Mouse (Mus musculus) naive thymus-derived CD4-positive, alpha-beta T cell, adult 2 months (primary cell): Measurements from ENCODE around the gene Sh2d4b.

Experiments
- DNase-seq: peaks from one replicate; pipeline ENCODE4 v3.0.0-alpha.2; 2011; ENCODE audit warnings: low read depth

Sh2d4b gene

GRCm38 (mm10) chr14:40893196-40893595 lies at the start of gene Sh2d4b:
Sh2d4b (minus strand) TSS chr14:40893266.
- DNase-seq = no peak

GRCm38 (mm10) chr14:40942429-40942828 lies 49.4 kb upstream of the Sh2d4b start:
- DNase-seq = no peak

GRCm38 (mm10) chr14:40938380-40938987 lies 45.4 kb upstream of the Sh2d4b start:
- peak; percentile 50 for DNase-seq

DNA sequence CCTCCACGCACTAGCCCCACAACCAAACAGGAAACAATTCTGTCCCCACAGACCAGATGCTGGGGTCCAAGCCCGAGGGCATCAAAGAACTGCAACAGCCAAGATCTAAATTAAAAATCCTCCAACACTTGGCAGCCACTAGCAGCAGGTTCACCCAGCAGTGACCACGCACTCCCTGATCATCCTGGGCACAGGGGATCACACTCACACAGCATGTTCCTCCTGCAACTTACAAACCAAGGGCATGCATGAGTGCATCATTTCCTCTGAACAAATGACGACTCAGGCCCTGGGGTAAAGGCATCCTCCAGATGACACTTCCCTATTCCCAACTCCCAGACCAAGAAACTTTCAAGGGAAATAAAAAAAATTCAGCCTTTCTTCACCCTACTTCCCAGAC lies 44.0 kb upstream of the Sh2d4b start:
- DNase-seq = no peak

- DNase-seq = no peak
Measured at GRCm38 (mm10) chr14:40935481-40935880, 42.4 kb upstream of the Sh2d4b start.

GRCm38 (mm10) chr14:40935054-40935453 lies 42.0 kb upstream of the Sh2d4b start:
- no peak for DNase-seq

DNA sequence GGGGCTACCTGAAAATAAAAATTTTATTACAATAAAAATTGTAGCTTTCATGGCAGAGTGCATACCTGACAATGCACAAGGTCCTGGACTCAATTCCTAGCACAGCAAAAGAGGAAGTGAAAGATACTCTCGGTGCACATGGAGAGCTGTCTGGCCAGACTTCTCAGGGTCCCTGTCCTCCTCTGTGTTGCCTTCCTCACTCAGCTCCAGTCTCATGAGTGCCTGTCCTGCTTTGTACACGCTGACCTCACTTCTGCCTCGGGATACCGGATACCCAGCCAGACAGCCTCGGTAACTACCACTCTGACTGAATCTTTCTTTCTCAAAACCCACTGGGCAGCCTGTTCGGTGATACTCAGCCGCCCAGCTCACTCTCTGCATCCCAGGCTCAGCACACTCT lies 40.3 kb upstream of the Sh2d4b start:
- DNase-seq = peak; percentile 11

DNA sequence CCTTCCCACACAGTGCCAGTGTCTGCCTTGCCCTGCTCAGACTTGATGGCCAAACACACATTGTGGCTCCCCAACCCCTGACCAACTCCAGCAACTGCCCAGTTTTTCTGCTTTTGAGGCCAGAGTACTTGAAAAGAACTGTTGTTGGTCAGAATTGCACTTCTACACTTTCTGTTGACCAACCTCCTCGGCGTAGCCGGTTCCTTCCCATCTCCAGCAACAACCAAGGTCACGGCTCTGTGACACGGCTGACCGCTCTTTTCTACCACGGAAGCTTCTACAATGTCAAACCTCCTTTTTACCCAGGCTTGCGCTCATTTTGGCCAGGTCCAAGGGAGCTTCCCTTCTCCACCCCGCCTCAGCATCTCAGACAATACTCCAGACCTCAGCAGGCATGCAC lies 39.2 kb upstream of the Sh2d4b start:
- no peak for DNase-seq

DNA sequence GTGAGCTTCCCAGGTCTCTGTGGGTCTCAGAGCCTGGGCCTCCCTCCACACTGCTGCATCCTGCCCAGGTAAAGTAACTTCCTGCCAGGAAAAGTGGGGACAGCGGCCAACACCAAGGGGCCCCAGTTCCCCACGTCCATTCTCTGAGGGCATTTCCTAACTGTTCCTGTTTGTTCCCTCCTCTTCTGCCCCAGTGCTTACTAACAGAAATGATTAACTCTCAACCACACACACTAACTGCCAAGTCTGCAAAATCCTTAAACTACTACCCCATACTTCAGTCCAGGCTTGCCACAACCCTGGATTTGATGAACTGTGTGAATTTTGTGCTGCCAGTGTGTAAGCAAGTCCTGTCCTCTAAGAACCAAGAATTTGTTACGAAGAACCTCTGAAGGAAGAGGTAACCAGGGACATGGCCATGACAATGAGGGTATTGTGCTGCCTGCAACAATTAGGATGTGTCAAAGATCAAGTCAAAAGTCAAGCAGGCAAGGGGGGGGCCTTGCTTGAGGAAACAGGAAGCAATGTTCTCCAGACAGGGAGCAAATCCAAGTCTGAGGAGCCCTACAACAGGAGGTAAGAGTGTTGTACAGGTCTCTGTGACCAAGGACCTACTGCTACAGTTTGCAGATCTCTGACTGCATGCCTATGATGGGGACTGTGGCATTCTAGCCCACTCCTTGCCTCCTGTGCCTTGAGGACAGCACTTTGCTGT lies 38.2 kb upstream of the Sh2d4b start:
- DNase-seq = peak; percentile 25

DNA sequence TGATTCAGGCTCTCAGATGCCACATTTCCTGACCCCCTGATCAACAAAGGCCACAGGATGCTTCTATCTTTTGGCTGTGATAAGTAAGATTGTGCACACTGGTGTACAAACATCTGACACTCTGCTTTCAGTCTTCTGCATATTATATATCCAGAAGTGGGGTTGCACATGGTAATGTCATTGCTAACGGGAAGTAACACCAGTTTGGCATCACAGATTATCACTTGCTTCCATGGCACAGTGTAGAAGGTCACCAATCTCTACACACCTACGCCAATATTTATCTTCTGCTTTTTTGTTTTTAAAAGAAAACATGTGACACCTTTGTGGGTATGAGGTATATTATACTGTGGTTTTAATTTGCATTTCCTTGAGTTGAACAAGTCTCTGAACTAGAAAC lies 36.9 kb upstream of the Sh2d4b start:
- peak; percentile 78 for DNase-seq

DNA sequence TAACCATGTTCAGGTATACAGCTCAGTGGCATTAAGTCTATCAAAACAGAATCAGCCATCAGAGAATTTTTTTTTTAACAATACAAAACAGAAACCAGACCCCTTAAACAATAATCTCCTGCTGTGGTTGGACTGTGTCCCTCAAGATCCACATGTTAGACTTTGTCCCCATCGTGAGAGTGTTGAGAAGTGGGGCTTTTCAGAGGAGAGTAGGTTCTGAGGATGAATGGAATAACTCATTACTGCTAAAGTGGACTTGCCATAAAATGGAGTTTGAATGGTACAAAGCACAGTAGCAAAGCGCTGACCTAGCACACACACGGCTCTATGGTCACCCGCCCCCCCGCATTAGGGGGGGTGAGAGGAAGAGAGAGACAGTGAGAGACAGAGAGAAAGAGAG lies 35.8 kb upstream of the Sh2d4b start:
- DNase-seq = no peak

- peak; percentile 67 for DNase-seq
Measured at GRCm38 (mm10) chr14:40927041-40927440, 34.0 kb upstream of the Sh2d4b start.

DNA sequence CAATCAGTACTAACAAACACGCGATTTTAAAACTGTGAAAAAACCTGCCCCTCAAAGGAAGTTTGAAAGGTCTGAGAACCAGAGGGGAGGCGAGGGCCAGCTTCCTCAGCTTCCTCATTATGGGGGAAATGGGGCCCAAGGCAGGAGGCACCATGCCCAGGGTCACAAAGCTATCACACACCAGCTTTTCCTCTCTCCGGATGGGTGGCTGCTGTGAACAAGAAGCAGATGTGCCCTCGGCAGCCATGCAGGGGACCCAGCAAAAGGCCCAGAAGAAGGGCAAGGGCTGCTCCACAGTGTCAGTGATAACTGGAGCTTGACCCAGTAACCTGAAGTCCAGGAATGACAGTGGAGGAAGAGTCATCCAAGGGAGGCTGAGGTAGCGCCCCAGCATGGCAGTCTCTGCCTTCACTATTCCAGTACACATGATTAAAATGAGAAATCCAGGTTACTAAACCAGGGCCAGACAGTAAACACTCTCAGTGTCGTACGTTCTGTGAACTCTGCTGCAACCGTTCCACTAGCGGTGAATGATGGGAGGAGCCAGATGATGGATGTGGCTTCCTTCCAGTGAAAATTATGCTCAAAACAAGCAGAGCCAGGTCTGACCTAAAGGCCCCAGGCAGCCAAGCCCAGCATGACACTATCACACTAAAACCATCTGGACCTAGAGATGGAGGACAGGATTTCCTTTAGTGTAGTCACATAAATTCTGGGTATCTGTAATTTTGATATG lies 31.5 kb upstream of the Sh2d4b start:
- DNase-seq = peak; percentile 72

- no peak for DNase-seq
Measured at GRCm38 (mm10) chr14:40921241-40921640, 28.2 kb upstream of the Sh2d4b start.

DNA sequence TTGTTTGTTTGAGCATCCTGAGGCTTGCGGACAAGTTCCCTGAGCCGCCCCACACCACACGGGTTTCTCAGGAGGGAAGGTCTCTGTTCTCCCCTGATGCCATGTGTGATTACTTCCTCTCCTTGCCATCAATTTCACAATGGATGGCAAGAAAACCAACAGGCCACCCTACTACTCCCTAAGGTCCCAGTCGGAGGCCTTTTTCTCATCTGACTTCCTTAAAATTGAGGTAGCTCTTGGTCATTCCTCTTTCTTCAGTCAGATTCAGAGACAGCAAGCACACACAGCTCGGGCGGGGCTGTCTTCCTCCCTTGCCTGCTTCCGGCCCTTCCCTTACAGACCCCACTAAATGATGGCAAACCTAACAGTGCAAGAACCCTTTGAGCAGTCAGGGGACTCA lies 26.5 kb upstream of the Sh2d4b start:
- no peak for DNase-seq

- DNase-seq = no peak
Measured at GRCm38 (mm10) chr14:40918477-40918876, 25.4 kb upstream of the Sh2d4b start.

GRCm38 (mm10) chr14:40917632-40918031 lies 24.6 kb upstream of the Sh2d4b start:
- DNase-seq = peak; percentile 94

- no peak for DNase-seq
Measured at GRCm38 (mm10) chr14:40916667-40917066, 23.6 kb upstream of the Sh2d4b start.

DNA sequence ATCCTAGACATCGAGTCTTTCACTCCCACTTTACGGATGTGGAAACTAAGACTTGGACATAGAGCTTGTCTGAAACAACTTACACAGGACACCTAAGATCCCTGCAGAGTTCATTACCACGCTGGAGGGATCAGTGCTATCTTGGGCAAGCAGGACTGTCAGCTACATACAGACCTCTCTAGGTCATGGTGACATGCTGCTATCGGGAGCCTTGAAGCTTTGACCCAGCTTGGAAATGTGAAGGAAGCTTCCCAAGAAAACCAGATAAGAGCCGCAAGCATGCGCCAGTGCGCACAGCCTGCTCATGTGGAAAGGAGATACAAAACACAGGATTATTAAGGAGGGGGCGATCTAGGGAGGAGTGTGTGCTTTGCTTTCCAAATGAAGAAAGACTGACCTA lies 22.8 kb upstream of the Sh2d4b start:
- no peak for DNase-seq

DNA sequence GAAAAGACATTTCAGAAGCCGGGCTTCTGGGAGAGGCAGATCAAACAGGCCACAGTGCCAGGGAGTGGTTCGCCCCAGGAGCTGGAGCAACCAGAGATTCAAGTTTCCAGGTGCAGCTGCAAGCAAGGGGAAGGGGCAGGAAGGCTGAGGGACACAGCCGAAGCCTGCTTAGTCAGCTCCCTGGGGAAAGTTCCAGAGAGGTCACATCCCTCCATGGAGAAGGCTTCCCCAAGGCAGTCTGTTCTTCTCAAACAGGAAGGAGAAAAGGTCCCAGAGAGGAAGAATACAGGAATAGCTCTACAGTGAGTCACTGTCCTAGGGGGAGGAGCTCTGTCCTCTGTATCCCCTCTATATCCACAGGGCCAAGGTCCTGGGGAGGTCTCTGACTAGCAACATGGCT lies 21.6 kb upstream of the Sh2d4b start:
- no peak for DNase-seq

GRCm38 (mm10) chr14:40913709-40914108 lies 20.6 kb upstream of the Sh2d4b start:
- DNase-seq = no peak

DNA sequence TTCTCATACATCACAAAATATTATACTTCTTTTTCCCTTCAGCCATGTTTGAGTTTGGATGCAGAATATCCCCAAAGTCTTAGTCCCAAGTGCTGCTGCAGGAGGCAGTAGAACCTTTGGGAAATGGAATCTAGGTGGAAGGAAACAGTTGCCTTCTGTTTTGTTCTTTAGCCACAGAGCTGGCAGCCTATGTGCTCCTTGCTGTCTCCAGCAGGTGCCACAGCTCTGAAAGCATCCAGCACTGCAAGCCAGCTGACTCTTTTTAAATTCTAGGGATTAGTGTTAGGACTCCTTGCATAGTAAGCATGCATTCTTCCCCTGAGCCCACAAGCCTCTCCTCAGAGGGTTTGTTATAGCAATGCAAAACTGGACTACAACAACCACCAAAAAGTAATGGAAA lies 18.5 kb upstream of the Sh2d4b start:
- no peak for DNase-seq

- no peak for DNase-seq
Measured at GRCm38 (mm10) chr14:40908763-40909162, 15.7 kb upstream of the Sh2d4b start.
